Mouse (Mus musculus): ENCODE data around the gene Olfr243. TPM values are rescaled to one million over a fixed set of nuclear protein-coding genes. Genes with fewer than 3 reads are reported as not detected.
"Not testable (repeated sequence)": the region's sequence is repeated elsewhere in the genome, so short reads cannot be mapped to it uniquely, and the experiment has no call there.

Olfr243 gene
- total RNA-seq (2014; rRNA removed): not detected in 2 replicates
- polyA plus RNA-seq (2012; rRNA removed): not detected in 2 replicates

GRCm38 (mm10) chr7:103714371-103714770, at the start of gene Olfr243:
Gene Olfr243 (plus strand): TSS chr7:103714671.
- Histone ChIP-seq H3K27ac (replicated peaks; ENCODE audit: insufficient read depth, low read depth, low read length) (no peak within 1 kb of the TSS), H3K36me3 (ENCODE audit: control insufficient read depth, insufficient read depth, low read length) (no peaks in the 10 kb centered on the region), H3K79me2 (ENCODE audit: control insufficient read depth, insufficient read depth, low read length) (no peaks in the 10 kb centered on the region), H3K4me3 (ENCODE audit: insufficient read depth, low read depth, low read length) (no peak within 1 kb of the TSS), H3K9ac (ENCODE audit: low read depth, low read length) (no peak within 1 kb of the TSS), H3K4me1 (ENCODE audit: control insufficient read depth, insufficient read depth, low read length) (no peaks in the 10 kb centered on the region), H3K27me3 (ENCODE audit: control insufficient read depth, insufficient read depth, low read length) (no peaks in the 10 kb centered on the region)
- TF ChIP-seq CTCF (IDR thresholded peaks at IDR 0.05; ENCODE audit: low read depth, low read length) (no peak), POLR2A (IDR thresholded peaks at IDR 0.05; ENCODE audit: extremely low read depth, insufficient read depth, low read length) (no peak)
- no peak for DNase-seq (ENCODE audit: extremely low read depth, low read depth, low spot score)

GRCm38 (mm10) chr7:103671091-103671490, 43.4 kb upstream of the Olfr243 start, which contains the start of gene Olfr624:
Gene Olfr624 (minus strand): TSS chr7:103671191.
- Histone ChIP-seq H3K4me1 (ENCODE audit: control insufficient read depth, insufficient read depth, low read length) (no peaks in the 10 kb centered on the region), H3K27me3 (ENCODE audit: control insufficient read depth, insufficient read depth, low read length) (no peaks in the 10 kb centered on the region), H3K4me3 (ENCODE audit: insufficient read depth, low read depth, low read length) (no peak within 1 kb of the TSS), H3K9ac (ENCODE audit: low read depth, low read length) (no peak within 1 kb of the TSS), H3K79me2 (ENCODE audit: control insufficient read depth, insufficient read depth, low read length) (no peaks in the 10 kb centered on the region), H3K27ac (replicated peaks; ENCODE audit: insufficient read depth, low read depth, low read length) (no peak within 1 kb of the TSS), H3K36me3 (ENCODE audit: control insufficient read depth, insufficient read depth, low read length) (no peaks in the 10 kb centered on the region)
- no peak for DNase-seq (ENCODE audit: extremely low read depth, low read depth, low spot score)
- WGBS: 84% methylated on average over 2 of the region's 2 CpGs
- TF ChIP-seq POLR2A (IDR thresholded peaks at IDR 0.05; ENCODE audit: extremely low read depth, insufficient read depth, low read length) (no peak), CTCF (IDR thresholded peaks at IDR 0.05; ENCODE audit: low read depth, low read length) (no peak)

- no peaks in the 10 kb centered on the region for H3K27me3 ChIP-seq (ENCODE audit: control insufficient read depth, insufficient read depth, low read length)
- no peak for DNase-seq (ENCODE audit: extremely low read depth, low read depth, low spot score)
Observed at GRCm38 (mm10) chr7:103682420-103682819, 32.1 kb upstream of the Olfr243 start, which contains the start of gene Olfr625-ps1. Gene Olfr625-ps1 (plus strand): TSS chr7:103682720.

GRCm38 (mm10) chr7:103699469-103699868, 15.0 kb upstream of the Olfr243 start:
- no peaks in the 10 kb centered on the region for H3K79me2 ChIP-seq (ENCODE audit: control insufficient read depth, insufficient read depth, low read length)
- H3K27me3 ChIP-seq (ENCODE audit: control insufficient read depth, insufficient read depth, low read length): no peaks in the 10 kb centered on the region
- no peaks in the 10 kb centered on the region for H3K4me1 ChIP-seq (ENCODE audit: control insufficient read depth, insufficient read depth, low read length)
- H3K9ac ChIP-seq (ENCODE audit: low read depth, low read length): no peak overlapping the region
- DNase-seq (ENCODE audit: extremely low read depth, low read depth, low spot score): no peak
- no peak overlapping the region for H3K4me3 ChIP-seq (ENCODE audit: insufficient read depth, low read depth, low read length)
- no peak for TF ChIP-seq CTCF (IDR thresholded peaks at IDR 0.05; ENCODE audit: low read depth, low read length)
- no peak for TF ChIP-seq POLR2A (IDR thresholded peaks at IDR 0.05; ENCODE audit: extremely low read depth, insufficient read depth, low read length)
- H3K27ac ChIP-seq (replicated peaks; ENCODE audit: insufficient read depth, low read depth, low read length): no peak overlapping the region
- WGBS: 89% methylated on average over 4 of the region's 4 CpGs
- no peaks in the 10 kb centered on the region for H3K36me3 ChIP-seq (ENCODE audit: control insufficient read depth, insufficient read depth, low read length)

More at GRCm38 (mm10) chr7:103682420-103682819, 32.1 kb upstream of the Olfr243 start, which contains the start of gene Olfr625-ps1:
- no peak for TF ChIP-seq CTCF (IDR thresholded peaks at IDR 0.05; ENCODE audit: low read depth, low read length)
- Histone ChIP-seq H3K27ac (replicated peaks; ENCODE audit: insufficient read depth, low read depth, low read length) (no peak within 1 kb of the TSS), H3K9ac (ENCODE audit: low read depth, low read length) (no peak within 1 kb of the TSS), H3K4me1 (ENCODE audit: control insufficient read depth, insufficient read depth, low read length) (no peaks in the 10 kb centered on the region), H3K36me3 (ENCODE audit: control insufficient read depth, insufficient read depth, low read length) (no peaks in the 10 kb centered on the region), H3K79me2 (ENCODE audit: control insufficient read depth, insufficient read depth, low read length) (no peaks in the 10 kb centered on the region), H3K4me3 (ENCODE audit: insufficient read depth, low read depth, low read length) (no peak within 1 kb of the TSS)

- peak; percentile 1 for DNase-seq (ENCODE audit: extremely low read depth, low read depth, low spot score)
- no peak overlapping the region for H3K27ac ChIP-seq (replicated peaks; ENCODE audit: insufficient read depth, low read depth, low read length)
- TF ChIP-seq CTCF (IDR thresholded peaks at IDR 0.05; ENCODE audit: low read depth, low read length): no peak
- TF ChIP-seq POLR2A (IDR thresholded peaks at IDR 0.05; ENCODE audit: extremely low read depth, insufficient read depth, low read length): no peak
- no peak overlapping the region for H3K4me3 ChIP-seq (ENCODE audit: insufficient read depth, low read depth, low read length)
- no peaks in the 10 kb centered on the region for H3K79me2 ChIP-seq (ENCODE audit: control insufficient read depth, insufficient read depth, low read length)
- no peaks in the 10 kb centered on the region for H3K4me1 ChIP-seq (ENCODE audit: control insufficient read depth, insufficient read depth, low read length)
- no peaks in the 10 kb centered on the region for H3K27me3 ChIP-seq (ENCODE audit: control insufficient read depth, insufficient read depth, low read length)
- WGBS: 23% methylated on average over 2 of the region's 2 CpGs
- no peaks in the 10 kb centered on the region for H3K36me3 ChIP-seq (ENCODE audit: control insufficient read depth, insufficient read depth, low read length)
- no peak overlapping the region for H3K9ac ChIP-seq (ENCODE audit: low read depth, low read length)
Observed at GRCm38 (mm10) chr7:103712024-103712423, 2.4 kb upstream of the Olfr243 start.

- H3K27me3 ChIP-seq (ENCODE audit: control insufficient read depth, insufficient read depth, low read length); DNase-seq (ENCODE audit: extremely low read depth, low read depth, low spot score); H3K4me3 ChIP-seq (ENCODE audit: insufficient read depth, low read depth, low read length); H3K79me2 ChIP-seq (ENCODE audit: control insufficient read depth, insufficient read depth, low read length); H3K4me1 ChIP-seq (ENCODE audit: control insufficient read depth, insufficient read depth, low read length); H3K36me3 ChIP-seq (ENCODE audit: control insufficient read depth, insufficient read depth, low read length); H3K9ac ChIP-seq (ENCODE audit: low read depth, low read length); H3K27ac ChIP-seq (replicated peaks; ENCODE audit: insufficient read depth, low read depth, low read length): not testable (repeated sequence)
- 97% methylated on average over 1 of the region's 1 CpGs for WGBS
Observed at GRCm38 (mm10) chr7:103716398-103716797, 1.9 kb downstream of the Olfr243 start.

Measured in liver, adult 2 months (tissue).